Mouse (Mus musculus) left cerebral cortex, adult 11 months (tissue): Measurements from ENCODE around the gene Ldhb.
"Not testable (repeated sequence)": the region's sequence is repeated elsewhere in the genome, so short reads cannot be mapped to it uniquely, and the experiment has no call there.

Experiments
- DNase-seq: peaks from one replicate; pipeline ENCODE4 v3.0.0; 2022; ENCODE audit warnings: low spot score

Ldhb gene

GRCm38 (mm10) chr6:142507785-142508162 is at the start of gene Ldhb:
TSS of gene Ldhb (minus strand) at chr6:142507957.
- DNase-seq: peak; percentile 91

GRCm38 (mm10) chr6:142555988-142556387 is 48.2 kb upstream of the Ldhb start:
- no peak for DNase-seq

GRCm38 (mm10) chr6:142551482-142551881 is 43.7 kb upstream of the Ldhb start:
- DNase-seq: no peak

- DNase-seq: no peak
These were observed 43.1 kb upstream of the Ldhb start for GRCm38 (mm10) chr6:142550871-142551270.

- no peak for DNase-seq
These were observed 40.6 kb upstream of the Ldhb start for GRCm38 (mm10) chr6:142548377-142548776.

- DNase-seq: no peak
These were observed 37.4 kb upstream of the Ldhb start for GRCm38 (mm10) chr6:142545132-142545531.

GRCm38 (mm10) chr6:142543648-142544047 is 35.9 kb upstream of the Ldhb start:
- DNase-seq: no peak

- no peak for DNase-seq
These were observed 35.0 kb upstream of the Ldhb start for GRCm38 (mm10) chr6:142542800-142543175.

- no peak for DNase-seq
These were observed 34.5 kb upstream of the Ldhb start for GRCm38 (mm10) chr6:142542082-142542799.

GRCm38 (mm10) chr6:142540561-142541160 is 32.9 kb upstream of the Ldhb start:
- DNase-seq: no peak

- no peak for DNase-seq
These were observed 32.4 kb upstream of the Ldhb start for GRCm38 (mm10) chr6:142540131-142540530.

GRCm38 (mm10) chr6:142538503-142538902 is 30.7 kb upstream of the Ldhb start:
- no peak for DNase-seq

GRCm38 (mm10) chr6:142533412-142533811 is 25.7 kb upstream of the Ldhb start:
- DNase-seq: no peak

GRCm38 (mm10) chr6:142532686-142533085 is 24.9 kb upstream of the Ldhb start:
- no peak for DNase-seq

- no peak for DNase-seq
These were observed 24.4 kb upstream of the Ldhb start for GRCm38 (mm10) chr6:142532141-142532540.

GRCm38 (mm10) chr6:142530378-142530777 is 22.6 kb upstream of the Ldhb start:
- no peak for DNase-seq

- no peak for DNase-seq
These were observed 21.9 kb upstream of the Ldhb start for GRCm38 (mm10) chr6:142529680-142530079.

- DNase-seq: no peak
These were observed 20.3 kb upstream of the Ldhb start for GRCm38 (mm10) chr6:142527931-142528562.

GRCm38 (mm10) chr6:142524635-142525308 is 17.0 kb upstream of the Ldhb start:
- DNase-seq: no peak

GRCm38 (mm10) chr6:142521591-142522110 is 13.9 kb upstream of the Ldhb start:
- DNase-seq: no peak

GRCm38 (mm10) chr6:142519110-142519509 is 11.4 kb upstream of the Ldhb start:
- no peak for DNase-seq

- not testable (repeated sequence) for DNase-seq
These were observed 7.6 kb upstream of the Ldhb start for GRCm38 (mm10) chr6:142515379-142515778.

- peak; percentile 62 for DNase-seq
These were observed 7.2 kb upstream of the Ldhb start for GRCm38 (mm10) chr6:142514912-142515311.
